Mouse (Mus musculus) spleen, adult 2 months (tissue): ENCODE measurements around the gene Itsn1. TPM values are rescaled to one million over a fixed set of nuclear protein-coding genes. Genes with fewer than 3 reads are reported as not detected.
A peak's percentile ranks its signal among the peaks of the same experiment; 100 is the strongest.

Source experiments
- DNase-seq, 2 experiments: peaks; one replicate each; pipeline versions ENCODE4 v3.0.0 to v3.0.0-alpha.2; 2012 to 2021; ENCODE audit warnings: low spot score in 2 of 2, low read depth in 1 of 2
- H3K27ac ChIP-seq: fragments of 200-500 bp; 2 replicates; pipeline ENCODE4 v1.5.1; 2012; ENCODE audit warnings: low read length, inconsistent platforms; ENCODE audit not compliant: insufficient read depth
- H3K27me3 ChIP-seq: fragments of 200-500 bp; 2 replicates; pipeline ENCODE4 v1.6.1; 2012; ENCODE audit warnings: mild to moderate bottlenecking, moderate library complexity, low read length, inconsistent platforms; ENCODE audit not compliant: control insufficient read depth, insufficient read depth
- H3K36me3 ChIP-seq: fragments of 200-500 bp; 2 replicates; pipeline ENCODE4 v1.6.1; 2012; ENCODE audit warnings: mild to moderate bottlenecking, low read length, inconsistent platforms; ENCODE audit not compliant: control insufficient read depth, insufficient read depth
- H3K4me1 ChIP-seq: fragments of 200-500 bp; 2 replicates; pipeline ENCODE4 v1.6.1; 2011; ENCODE audit warnings: inconsistent platforms; ENCODE audit not compliant: control insufficient read depth, insufficient read depth, insufficient read length
- H3K4me3 ChIP-seq: fragments of 200-500 bp; 2 replicates; pipeline ENCODE4 v1.5.1; 2011; ENCODE audit warnings: mild to moderate bottlenecking, inconsistent platforms; ENCODE audit not compliant: insufficient read depth, insufficient read length; ENCODE audit errors: extremely low read depth
- CTCF ChIP-seq: fragments of 200-500 bp; IDR thresholded peaks from 2 replicates; pipeline ENCODE4 v1.5.1; 2011; ENCODE audit warnings: mild to moderate bottlenecking, inconsistent platforms; ENCODE audit not compliant: insufficient read depth, insufficient read length, insufficient replicate concordance; ENCODE audit errors: extremely low read depth
- POLR2A ChIP-seq: fragments of 200-500 bp; IDR thresholded peaks from 2 replicates; pipeline ENCODE4 v1.6.1; 2011; ENCODE audit warnings: low read depth, low read length, inconsistent platforms
- WGBS: fragments of 180-500 bp; shearing (Covaris S2); methylation state at CpG from one replicate; pipeline ENCODE4 v1.1.7; 2018; 5-methylcytosine and 5-hydroxymethylcytosine counted together
- polyA plus RNA-seq: library from polyadenylated mRNA; depleted of rRNA; stranded (reverse); fragments of >200 nt; gene quantifications from 2 replicates; pipeline ENCODE4 v1.2.3, GENCODE M21; 2012

Itsn1 gene
- polyA plus RNA-seq, 1 experiment: 36.0 TPM

- H3K36me3 ChIP-seq: no peaks in the 10 kb centered on the region
- H3K27me3 ChIP-seq: no peaks in the 10 kb centered on the region
- no peak overlapping the region for H3K4me3 ChIP-seq
- no peak overlapping the region for H3K27ac ChIP-seq
- no peak for DNase-seq
- TF ChIP-seq CTCF (no peak), POLR2A (no peak)
- no peaks in the 10 kb centered on the region for H3K4me1 ChIP-seq
- 52% methylated on average over 8 of the region's 8 CpGs for WGBS
Observed at GRCm38 (mm10) chr16:91935726-91936125, 206.6 kb downstream of the Itsn1 start.

- H3K36me3 ChIP-seq: no peaks in the 10 kb centered on the region
- H3K4me1 ChIP-seq: no peaks in the 10 kb centered on the region
- H3K27me3 ChIP-seq: no peaks in the 10 kb centered on the region
- no peak overlapping the region for H3K4me3 ChIP-seq
- no peak for TF ChIP-seq POLR2A
- TF ChIP-seq CTCF: peak; percentile 81; the same call in 1 of the 2 replicates
- peak; percentile 71 to 79 for DNase-seq
- 43% methylated on average over 10 of the region's 10 CpGs for WGBS
- no peak overlapping the region for H3K27ac ChIP-seq
Observed at GRCm38 (mm10) chr16:91936340-91937030, 207.4 kb downstream of the Itsn1 start.

DNA sequence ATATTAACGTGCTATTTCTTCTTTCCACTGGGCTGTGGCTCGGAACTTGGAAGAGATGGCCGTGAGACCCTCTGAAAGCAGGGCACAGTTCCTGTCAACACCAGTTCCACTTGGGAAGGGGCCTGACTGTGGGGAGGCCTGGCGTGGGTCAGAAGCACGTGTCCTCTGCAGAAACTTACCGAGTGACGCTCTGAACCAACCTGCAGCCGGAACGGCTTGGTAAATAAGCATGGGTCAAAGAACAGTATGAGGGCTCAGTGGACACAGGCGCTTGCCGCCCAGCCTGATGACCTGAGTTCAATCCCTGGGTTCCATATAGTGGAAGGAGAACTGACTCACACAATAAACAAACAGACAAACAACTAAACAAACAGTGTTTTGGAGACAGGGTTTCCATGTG, 208.2 kb downstream of the Itsn1 start:
- no peak overlapping the region for H3K27ac ChIP-seq
- no peaks in the 10 kb centered on the region for H3K4me1 ChIP-seq
- WGBS: 91% methylated on average over 11 of the region's 11 CpGs
- no peak for DNase-seq
- H3K4me3 ChIP-seq: no peak overlapping the region
- H3K27me3 ChIP-seq: no peaks in the 10 kb centered on the region
- TF ChIP-seq POLR2A (no peak), CTCF (no peak)
- H3K36me3 ChIP-seq: no peaks in the 10 kb centered on the region

GRCm38 (mm10) chr16:91938141-91938540, 209.1 kb downstream of the Itsn1 start:
- Histone ChIP-seq H3K4me1 (no peaks in the 10 kb centered on the region), H3K27ac (no peak overlapping the region), H3K27me3 (no peaks in the 10 kb centered on the region), H3K4me3 (no peak overlapping the region), H3K36me3 (no peaks in the 10 kb centered on the region)
- no peak for DNase-seq
- WGBS: 85% methylated on average over 5 of the region's 5 CpGs
- TF ChIP-seq CTCF (no peak), POLR2A (no peak)

DNA sequence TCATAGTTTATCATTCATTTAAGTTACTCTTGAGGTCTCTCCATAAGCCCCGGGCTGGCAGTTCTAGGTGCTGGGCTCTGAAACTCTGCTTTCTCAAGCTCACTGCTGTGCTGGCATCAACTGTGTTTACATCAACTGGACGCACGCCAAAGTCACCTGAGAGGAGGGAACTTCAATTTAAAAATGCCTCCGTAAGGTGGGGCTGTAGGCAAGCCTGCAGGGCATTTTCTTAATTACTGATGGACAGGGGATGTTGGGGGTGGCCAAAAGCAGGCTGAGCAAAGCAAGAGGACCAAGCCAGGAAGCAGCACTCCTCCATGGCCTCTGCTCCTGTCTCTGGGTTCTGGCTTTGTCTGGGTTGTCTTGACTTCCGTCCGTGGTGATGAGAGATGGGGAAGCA, 211.6 kb downstream of the Itsn1 start:
- Histone ChIP-seq H3K36me3 (no peaks in the 10 kb centered on the region), H3K27me3 (no peaks in the 10 kb centered on the region), H3K4me1 (no peaks in the 10 kb centered on the region), H3K27ac (no peak overlapping the region), H3K4me3 (no peak overlapping the region)
- TF ChIP-seq CTCF (no peak), POLR2A (no peak)
- 82% methylated on average over 6 of the region's 6 CpGs for WGBS
- no peak for DNase-seq

- TF ChIP-seq CTCF (no peak), POLR2A (no peak)
- Histone ChIP-seq H3K4me1 (no peaks in the 10 kb centered on the region), H3K27ac (no peak overlapping the region), H3K4me3 (no peak overlapping the region), H3K27me3 (no peaks in the 10 kb centered on the region), H3K36me3 (no peaks in the 10 kb centered on the region)
- DNase-seq: no peak
- WGBS: 94% methylated on average over 14 of the region's 14 CpGs
Observed at GRCm38 (mm10) chr16:91942201-91942600, 213.1 kb downstream of the Itsn1 start.

DNA sequence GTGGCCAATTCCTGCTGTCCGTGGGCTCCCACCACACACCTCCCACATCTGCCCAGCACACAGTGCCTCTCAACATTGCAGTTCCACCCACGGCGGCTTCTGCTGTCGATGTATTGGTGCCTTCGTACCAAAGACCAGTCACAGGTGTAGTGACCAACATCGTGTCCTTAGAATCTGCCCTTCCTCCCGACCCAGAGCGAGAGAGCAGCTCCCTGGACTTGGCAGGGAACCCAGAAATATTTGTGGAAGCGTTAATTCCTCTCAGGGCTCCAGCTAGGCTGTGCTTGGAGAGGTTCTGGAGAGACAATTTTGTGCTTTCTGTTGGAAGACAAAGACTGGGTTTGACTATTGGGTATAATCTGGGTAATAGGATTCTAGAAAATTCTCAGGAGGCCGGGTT, 217.2 kb downstream of the Itsn1 start:
- H3K4me3 ChIP-seq: no peak overlapping the region
- 84% methylated on average over 10 of the region's 10 CpGs for WGBS
- no peaks in the 10 kb centered on the region for H3K27me3 ChIP-seq
- TF ChIP-seq POLR2A (no peak), CTCF (no peak)
- no peaks in the 10 kb centered on the region for H3K4me1 ChIP-seq
- no peak overlapping the region for H3K27ac ChIP-seq
- H3K36me3 ChIP-seq: no peaks in the 10 kb centered on the region
- no peak for DNase-seq
